Mouse (Mus musculus) liver (tissue): Measurements from ENCODE around the gene Olfr670.
"Not testable (repeated sequence)": the region's sequence is repeated elsewhere in the genome, so short reads cannot be mapped to it uniquely, and the experiment has no call there.

Experiments
- DNase-seq: peaks from one replicate; pipeline ENCODE4 v3.0.0-alpha.2; 2020; ENCODE audit warnings: mixed read lengths

Gene Olfr670

GRCm38 (mm10) chr7:104962520-104962919, at the start of gene Olfr670:
Gene Olfr670 (minus strand): TSS chr7:104962620.
- no peak for DNase-seq

GRCm38 (mm10) chr7:105001929-105002328, 39.5 kb upstream of the Olfr670 start, which contains the start of gene Olfr672:
Gene Olfr672 (minus strand): TSS chr7:105002029.
- DNase-seq, result no peak

- no peak for DNase-seq
Observed at GRCm38 (mm10) chr7:104979026-104979425, 16.6 kb upstream of the Olfr670 start, which contains the start of gene Olfr671. Gene Olfr671 (minus strand): TSS chr7:104979126.

- DNase-seq, result not testable (repeated sequence)
Observed at GRCm38 (mm10) chr7:104972507-104972906, 10.1 kb upstream of the Olfr670 start.

DNA sequence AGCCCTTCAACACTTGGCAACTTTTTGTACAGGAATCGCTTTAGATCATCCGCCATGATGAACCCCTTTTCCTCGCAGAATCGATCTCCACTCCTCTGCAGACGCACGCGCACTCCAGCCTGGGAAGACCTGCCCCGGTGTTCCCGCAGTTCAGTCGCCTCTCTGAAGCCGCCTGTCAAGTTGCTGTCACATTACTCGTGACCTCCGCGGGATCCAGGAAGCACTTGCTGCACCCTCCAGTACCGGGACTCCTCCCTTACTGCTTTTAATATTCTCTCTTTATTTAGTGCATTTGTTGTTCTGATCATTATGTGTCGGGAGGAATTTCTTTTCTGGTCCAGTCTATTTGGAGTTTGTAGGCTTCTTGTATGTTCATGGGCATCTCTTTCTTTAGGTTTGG, 12.2 kb downstream of the Olfr670 start:
- DNase-seq, result not testable (repeated sequence)

DNA sequence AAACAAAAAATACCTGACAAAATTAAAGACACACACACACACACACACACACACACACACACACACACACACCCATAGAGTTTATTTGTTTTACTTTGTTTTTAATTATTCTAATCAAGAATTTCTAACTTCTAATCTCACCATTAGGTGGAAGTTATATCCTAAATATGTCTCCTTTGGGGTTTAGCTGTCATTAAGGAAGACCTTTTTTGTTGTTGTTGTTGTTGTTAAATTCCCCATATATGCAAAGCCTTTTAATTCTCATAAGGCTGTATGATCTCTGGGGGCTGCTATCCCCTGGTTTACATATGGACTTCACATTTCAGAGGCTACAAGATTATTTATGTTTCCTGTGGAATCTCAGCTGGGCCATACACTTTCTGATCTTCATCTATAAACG, 28.5 kb downstream of the Olfr670 start, which contains the start of gene Olfr669:
TSS of gene Olfr669 (plus strand) at position 301 of the 400 bp plus-strand sequence.
- DNase-seq, result no peak

DNA sequence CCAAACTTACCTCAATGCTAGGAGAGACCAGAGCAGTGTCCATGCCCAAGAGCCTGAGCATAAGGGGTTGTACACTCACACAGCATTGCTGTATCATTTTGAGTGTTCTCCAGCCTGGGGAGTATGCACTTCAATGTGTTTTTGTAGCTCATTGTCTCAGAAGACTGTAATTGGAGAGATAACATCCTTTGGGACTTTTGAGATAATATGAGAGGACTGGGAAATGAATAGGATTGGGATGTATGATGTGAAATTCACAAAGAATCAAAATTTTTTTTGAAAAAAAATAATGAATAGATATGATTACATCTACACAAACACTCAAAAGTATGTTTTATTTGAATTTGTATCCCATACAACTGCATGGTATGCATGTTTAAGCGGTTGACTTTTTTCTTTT, 34.5 kb downstream of the Olfr670 start, which contains the start of gene Olfr668:
TSS of gene Olfr668 (minus strand) at position 101 of the 400 bp plus-strand sequence.
- DNase-seq, result no peak

DNA sequence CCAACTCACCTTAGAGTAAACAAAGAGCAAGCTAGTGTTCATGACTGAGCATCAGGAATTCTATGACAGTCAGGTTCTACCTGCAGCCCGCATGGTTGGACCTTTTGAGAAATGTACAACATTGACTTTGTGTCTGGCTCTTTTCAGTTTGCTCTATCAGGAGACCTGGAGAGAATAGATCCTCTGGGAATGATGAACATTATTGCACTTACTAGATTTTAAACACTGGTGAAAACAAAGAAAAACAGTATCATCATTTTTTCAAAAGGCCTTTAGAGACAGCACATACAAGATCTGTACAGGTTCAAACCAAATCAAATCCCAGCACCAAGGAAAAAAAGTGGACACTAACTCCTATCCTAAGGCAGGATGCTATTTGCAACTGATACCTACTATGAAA, 41.0 kb downstream of the Olfr670 start, which contains the start of gene Olfr667:
TSS of gene Olfr667 (minus strand) at position 101 of the 400 bp plus-strand sequence.
- no peak for DNase-seq
